Mouse (Mus musculus): ENCODE measurements at regions not wholly inside any gene's neighbourhood (a gene's known extent, or its start where the extent isn't known, plus 50 kb on each side); places are given as distances from the start of the nearest gene placed in this dataset.

DNA sequence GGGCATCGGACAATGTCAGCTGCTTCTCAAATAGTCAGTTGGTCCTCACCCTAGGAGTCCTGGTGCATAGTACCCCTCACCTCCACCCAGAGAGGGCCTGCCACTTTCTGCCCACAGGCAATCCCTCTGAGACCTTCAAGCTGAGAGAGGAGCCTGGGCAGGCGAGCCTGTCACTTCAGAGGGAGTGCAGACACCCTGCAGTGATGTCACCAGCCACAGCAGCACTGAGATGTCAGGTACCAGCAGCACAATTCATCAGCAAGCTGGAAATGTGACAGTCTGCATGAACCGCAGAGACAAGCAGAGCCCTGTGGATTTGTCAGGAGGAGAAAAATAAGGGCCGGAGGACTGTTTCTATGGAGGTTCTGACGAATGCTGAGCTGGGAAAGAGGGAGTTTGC is 324.3 kb downstream of the Qk start:
- DNase-seq (ENCODE audit: low read depth, low spot score), result no peak

DNA sequence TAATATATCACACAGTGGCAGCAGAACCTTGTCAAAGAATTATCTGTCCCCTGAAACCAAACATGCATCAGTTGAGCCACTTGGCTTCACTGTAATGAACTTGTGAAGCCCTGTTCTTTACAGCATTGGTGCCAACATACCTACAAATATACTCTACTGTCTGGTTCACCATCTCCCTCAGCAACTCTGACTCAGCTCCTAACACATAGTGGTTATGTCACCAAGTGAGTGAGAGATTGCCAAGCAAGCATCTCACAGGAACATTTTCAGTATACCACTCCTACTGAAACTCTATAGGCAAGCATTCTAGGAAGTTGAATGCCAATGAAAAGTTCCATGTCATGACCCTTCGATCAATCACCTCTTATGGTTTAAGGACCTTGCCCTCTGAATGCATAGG is 321.2 kb upstream of the Pabpc6 start:
- no peak for DNase-seq (ENCODE audit: low read depth, low spot score)

DNA sequence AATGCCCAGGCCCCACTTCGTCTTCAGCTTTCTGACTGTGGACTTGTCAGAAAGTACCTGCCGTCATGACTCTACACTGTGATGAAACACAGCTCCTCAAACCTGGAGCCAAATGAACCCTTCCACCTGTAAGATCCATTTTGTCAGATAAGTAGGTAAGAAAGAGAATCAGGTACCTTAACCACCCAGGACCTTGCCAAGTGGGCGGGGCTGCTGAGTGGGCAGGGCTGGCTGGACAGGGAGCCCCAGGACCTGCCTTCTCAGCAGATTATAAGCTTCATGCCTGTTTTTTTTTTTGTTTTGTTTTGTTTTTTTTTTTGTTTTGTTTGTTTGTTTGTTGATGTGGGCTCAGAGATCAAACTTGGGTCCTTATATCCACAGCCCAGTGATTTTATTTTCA is 311.8 kb upstream of the Pabpc6 start:
- DNase-seq (ENCODE audit: low read depth, low spot score), result no peak

DNA sequence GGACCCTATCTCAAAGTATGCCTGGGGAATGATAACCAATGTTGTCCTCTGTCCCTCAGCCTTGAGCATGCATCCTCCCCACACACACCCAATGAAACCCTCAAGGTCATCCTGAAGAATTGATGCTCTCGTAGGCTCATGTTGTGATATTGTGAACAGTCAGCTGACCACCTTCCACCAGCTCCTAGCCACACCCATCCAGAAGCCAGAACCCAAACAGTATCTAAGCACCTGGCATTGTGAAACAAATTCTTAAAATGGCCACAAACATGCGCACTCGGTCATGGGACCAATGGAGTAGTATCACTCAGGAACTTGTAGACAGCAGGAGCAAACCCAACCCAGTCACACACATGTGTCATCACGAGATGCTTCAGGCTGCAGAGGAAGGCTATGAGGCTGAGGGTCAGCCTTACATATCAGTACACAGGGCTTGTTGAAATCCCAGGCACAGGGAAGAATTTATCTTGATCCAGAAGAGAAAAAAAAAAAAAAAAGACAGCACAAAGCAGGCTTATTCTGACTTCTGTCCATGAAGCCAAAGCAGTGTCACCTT is 307.4 kb upstream of the Pabpc6 start:
- no peak for DNase-seq (ENCODE audit: low read depth, low spot score)

DNA sequence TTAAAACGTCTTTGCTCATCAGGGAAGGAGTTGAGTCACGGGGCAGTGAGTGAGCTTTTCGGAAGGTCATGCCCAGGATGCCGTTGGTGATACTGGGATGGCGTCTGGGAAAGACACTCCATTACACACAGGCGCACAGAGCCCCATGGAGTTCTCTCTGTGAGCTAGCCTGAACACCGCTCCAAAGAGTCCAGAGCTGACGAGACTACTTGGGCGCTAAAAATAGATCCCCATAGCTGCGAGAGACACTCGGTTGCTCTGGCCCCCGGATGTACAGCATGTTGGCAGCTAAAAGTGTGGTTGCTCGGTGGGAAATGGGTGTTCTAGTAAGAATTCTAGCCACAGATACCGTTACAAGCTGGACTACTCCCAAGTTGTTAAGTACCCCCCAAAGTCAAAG is 306.5 kb upstream of the Pabpc6 start:
- no peak for DNase-seq (ENCODE audit: low read depth, low spot score)

DNA sequence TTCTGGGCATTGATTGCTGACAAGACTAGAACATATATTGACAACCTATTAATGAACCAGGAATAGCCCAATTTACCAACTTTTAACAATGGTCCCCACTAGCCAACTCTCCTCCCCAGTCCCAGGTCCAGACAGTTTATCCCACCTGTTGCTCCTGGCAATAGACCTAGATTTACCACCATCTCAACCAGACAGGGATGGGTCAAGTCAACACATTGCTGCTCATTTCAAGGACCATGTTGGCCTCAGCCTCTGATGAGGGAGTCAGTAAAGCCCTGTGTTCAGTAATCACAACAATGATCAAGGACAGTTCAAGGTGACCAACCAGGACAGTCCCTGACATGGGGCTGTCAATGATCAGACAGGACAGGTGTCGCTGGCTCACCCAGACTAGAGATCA is 305.6 kb upstream of the Pabpc6 start:
- DNase-seq (ENCODE audit: low read depth, low spot score), result no peak

DNA sequence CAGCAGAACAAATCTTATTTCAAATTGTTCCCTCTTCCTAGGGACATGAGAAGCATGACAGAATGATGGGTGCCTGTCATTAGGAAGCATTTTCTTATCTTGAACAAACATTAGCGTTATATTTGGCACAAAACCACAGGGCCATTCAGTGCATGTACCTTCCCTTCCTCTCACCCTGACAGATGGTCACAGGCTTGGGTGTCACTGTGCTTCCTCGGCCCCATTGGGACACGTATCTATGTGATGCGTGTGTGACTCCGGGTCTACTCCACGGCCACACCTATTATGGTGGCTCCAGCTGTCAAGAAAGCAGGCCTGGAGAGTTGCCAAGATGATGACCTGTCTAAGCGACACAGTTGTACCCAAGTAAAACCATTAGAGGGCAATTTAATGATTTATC is 298.5 kb upstream of the Pabpc6 start:
- no peak for DNase-seq (ENCODE audit: low read depth, low spot score)

DNA sequence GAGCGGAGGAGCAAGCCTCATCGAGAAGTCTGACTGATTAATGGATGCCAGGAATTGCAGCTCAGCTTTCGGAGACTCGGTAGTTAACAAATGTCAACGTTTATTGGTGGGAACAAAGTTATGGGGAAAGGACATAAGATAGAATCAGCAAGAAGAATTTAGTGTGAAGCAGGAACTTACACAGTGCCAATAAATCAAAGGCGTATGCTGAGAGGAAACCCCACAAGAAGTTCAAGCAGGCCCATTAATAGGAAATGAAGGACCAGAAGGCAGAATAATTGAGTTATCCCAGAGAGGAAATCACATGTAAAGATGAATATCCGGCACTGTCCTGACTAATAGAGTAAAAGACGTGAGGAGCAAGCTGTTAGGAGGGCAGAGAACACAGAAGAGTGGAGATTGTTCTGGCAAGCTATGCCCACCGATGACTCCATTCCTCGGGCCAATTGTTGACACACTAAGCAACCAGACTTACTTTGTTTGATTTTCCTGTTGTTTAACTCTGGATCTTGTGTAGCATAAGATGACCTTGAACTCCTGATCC is 293.4 kb upstream of the Pabpc6 start:
- DNase-seq (ENCODE audit: low read depth, low spot score), result no peak

DNA sequence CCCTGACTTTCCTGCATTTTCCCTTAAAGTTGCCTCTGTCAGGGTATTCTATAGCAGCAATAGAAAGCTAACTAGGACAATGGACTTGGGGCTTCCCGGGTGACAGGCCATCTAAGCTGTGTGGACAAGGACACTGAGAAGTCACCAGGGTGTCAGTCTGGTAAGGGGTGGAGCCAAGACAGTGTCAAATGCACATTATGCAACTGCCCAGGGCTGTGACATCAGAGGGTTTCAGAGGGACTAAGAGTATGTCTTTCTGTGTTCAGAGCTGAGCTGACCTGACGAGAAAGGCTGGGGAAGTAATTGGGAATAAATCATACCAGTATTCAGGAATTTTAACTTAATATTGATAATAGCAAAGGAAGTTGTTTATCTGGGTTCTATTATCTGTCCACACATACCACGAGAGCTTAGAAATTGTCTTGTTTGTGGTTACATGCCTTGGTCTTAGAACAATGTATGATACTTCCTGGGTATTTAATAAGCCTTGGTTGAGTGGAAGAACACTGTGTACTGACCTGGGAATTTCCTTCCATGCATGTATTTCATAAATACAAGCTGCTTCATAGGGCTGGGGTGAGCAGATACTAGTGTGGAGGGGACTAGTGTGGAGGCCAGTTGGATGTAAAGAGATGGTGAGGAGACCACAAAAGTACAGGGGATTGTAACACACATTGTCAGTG is 279.6 kb upstream of the Pabpc6 start:
- no peak for DNase-seq (ENCODE audit: low read depth, low spot score)

DNA sequence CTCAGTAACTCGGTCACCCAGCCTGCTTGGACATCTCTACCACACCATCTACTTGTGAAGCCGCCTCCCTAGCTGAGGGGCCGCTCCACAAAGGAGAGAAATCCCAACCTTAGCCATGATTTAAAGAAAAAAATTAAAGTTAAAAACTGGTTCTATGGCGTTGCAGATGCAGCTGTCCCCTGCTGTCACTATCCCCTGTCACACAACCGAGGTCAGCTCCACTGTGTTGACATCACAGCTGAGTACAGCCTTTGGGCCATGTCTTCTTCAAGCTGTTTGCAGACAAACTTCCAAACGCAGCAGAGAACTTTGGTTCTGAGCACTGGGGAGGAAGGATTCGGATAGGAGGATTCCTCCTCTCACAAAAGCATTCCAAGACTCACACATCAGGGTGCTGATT is 278.1 kb upstream of the Pabpc6 start:
- DNase-seq (ENCODE audit: low read depth, low spot score), result no peak

DNA sequence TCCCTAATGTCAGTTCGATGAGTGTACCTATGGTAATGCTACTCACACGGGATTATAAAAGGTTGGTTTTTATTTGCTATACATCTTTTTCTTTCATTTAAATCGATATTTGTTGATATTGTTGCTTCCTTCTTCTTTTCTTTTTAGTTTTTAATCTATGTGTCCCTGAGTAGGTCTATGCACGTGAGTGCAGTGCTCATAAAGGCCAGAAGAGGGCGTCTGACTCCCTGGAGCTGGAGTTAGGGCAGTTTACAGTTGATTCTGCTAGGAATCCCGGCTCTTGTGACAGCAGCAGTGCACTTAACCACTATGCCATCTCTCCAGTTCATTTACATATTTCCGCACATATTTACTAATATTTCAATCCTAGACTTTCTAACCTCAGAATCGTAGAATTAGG is 275.0 kb upstream of the Pabpc6 start:
- DNase-seq (ENCODE audit: low read depth, low spot score), result no peak

DNA sequence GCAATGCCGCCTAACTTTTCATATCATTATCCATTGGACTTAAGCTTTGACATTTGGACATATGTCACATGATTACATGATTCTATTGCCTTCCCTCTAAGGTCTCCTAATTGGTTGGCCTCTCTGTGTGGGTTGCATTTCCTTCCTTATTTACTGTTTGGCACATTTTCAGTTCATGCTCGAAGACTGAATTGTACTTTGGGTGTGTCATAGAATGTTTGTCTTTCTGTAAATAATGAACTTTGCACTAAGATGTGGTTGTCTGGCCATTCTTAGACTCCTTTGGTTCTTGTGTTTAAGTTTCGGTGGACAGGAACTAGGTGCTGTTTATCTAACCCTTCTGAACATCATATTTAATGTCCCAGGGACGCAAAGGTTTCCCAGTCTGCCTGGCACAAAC is 272.7 kb upstream of the Pabpc6 start:
- no peak for DNase-seq (ENCODE audit: low read depth, low spot score)

DNA sequence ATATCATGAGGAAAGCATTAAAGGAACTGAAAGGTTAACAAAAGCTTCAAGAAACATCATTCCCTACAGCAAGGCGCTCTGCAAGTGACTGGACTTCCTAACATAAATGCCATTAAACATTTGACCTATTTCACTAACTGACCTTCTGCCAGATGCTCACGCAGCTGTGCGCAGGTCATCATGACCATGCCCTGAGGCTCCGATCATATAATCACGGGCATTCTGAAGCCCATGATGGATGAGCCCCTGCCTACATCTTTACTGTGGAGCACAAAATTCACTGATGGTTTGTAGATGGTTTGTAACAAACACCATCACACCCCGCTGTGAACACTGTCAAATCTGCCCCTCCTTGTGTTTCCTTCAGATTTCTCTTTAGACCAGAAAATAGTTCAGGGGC is 270.1 kb upstream of the Pabpc6 start:
- DNase-seq (ENCODE audit: low read depth, low spot score), result no peak

DNA sequence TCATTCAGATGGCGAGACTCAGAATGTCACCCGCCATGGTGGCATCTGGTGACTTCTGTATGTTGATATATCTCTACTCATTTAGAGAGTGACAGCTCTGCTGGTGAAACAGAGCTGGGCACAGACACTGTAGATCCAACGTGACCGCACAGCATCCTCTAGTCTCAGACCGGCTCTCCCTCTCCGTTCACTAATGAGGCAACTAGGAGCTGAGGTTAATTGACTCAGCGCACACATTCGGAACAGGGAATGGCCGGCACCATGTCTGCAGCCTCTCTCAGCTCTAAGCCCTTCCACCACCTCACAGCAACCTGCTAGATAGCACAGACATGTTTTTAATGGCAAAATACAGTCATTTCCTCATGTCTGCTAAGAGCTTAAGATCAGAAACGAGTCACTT is 268.9 kb upstream of the Pabpc6 start:
- no peak for DNase-seq (ENCODE audit: low read depth, low spot score)

DNA sequence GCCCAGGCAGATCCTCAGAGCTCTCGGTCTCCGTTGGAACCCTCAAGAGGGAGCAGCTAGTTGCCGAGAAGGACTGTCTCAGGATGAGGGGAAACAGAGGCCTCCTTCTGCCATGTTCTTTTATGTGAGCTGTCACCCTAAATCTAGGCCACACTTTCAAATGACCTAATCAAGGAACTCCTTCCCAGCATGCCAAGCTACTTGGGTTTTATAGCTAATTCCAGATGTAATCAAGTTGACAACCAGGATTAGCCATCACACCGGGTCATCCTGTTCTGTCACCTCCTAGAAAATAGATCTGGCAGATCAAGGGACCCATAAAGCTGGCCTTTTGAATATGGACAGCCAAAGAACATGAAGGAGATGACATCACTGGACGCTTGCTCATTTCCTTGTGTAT is 267.7 kb upstream of the Pabpc6 start:
- DNase-seq (ENCODE audit: low read depth, low spot score), result no peak

DNA sequence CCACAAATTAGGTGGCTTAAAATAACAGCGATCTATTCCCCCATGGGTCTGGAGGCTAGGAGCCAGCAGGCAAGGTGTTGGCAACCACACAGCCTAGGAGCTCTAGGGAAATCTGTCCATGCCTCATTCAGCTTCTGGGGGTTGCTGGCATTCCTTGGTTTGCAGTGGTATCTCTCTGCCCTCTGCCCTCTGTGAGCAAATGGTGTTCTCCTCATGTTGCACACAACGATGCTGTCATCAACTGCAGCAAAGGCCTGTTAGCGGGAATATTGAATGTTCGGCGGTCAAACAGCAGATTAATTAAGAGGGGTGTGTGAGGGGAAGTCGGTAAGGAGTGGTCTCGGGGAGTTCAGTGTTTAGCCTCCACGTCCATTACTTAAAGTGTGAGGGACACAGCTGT is 262.7 kb upstream of the Pabpc6 start:
- no peak for DNase-seq (ENCODE audit: low read depth, low spot score)

DNA sequence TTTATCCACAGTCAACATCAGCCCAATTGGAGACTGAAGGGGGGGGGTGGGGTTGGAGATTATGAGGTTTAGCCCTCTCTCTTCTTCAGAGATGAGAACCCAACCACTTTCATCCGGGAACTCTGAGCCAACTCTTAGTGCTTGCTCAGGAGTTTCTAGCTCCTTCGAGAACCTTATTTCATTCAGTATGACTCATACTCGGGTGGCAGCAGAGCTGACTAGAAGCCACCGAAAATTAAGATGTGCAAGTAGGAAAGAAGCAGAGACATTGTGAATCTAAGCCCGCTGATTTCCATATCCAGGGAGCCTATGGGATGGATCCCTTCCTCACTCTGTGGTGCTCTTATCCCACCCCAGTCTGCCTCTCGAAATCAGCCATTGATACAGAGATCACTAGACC is 262.0 kb upstream of the Pabpc6 start:
- no peak for DNase-seq (ENCODE audit: low read depth, low spot score)

DNA sequence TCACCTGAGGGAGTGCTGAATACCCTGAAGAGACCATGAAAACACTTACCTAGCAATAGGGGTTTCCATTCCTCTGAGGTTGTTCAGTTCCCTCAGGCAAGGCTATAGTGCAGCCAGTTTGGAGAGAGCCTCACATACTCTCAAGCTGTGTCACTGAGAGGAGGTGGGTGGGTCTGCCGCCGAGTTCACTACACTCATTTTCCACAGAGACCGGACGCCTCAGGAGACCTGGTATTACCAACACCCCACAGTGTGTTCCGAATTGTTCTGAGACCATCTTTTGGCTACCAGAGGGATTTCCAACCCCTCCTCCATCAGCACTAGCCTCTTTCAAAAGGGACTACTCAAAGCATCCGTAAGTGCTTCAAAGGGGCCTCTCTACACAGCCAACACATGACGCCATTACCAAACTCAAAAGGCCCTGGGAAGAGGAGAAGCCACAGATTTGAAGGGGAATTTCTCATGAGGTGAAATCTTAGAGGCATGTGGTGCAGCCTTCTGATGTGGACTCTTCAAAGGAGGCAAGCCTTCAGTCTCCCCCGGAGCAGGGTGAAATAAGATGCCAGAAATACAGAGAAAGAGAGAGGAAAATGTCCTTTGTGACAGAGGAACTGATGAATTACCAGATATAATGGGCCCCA is 260.1 kb upstream of the Pabpc6 start:
- no peak for DNase-seq (ENCODE audit: low read depth, low spot score)

DNA sequence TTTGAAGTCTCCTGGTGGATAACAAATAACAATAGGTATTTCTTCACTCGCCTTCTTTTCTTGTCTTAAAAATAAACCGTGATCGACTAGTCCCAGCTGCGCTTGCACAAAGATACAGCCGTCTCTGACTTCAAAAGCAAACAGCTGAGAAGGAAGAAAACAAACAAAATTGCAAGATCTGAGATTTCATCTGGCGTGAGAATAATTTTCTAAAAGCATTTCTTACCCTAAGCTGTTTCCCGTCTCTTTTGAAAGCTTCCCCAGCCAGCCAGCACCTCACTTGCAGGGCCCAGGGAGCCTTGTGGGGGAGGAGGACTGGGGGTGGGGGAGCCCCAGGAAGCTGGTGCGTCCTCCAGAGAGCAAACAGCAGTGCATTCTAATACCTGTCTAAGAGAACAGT is 258.2 kb upstream of the Pabpc6 start:
- no peak for DNase-seq (ENCODE audit: low read depth, low spot score)

DNA sequence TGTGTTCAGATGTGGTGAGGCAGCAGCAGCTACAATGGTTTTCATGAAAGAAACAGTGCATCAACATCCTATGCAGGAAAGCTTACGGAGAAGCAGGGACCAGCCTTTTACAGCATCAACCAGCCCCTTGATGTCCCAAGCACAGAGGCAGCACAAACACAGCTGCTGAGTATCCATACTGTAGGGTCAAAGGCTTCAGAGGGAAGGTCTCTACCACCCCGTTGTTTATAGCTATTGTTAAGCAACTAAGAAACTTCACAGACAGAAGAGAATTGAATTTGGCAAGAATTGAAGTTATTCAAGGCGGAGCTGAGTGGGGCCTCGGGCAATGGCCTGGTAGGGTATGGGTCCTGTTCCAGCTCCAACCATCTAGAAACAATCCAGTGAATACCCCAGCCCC is 256.8 kb upstream of the Pabpc6 start:
- DNase-seq (ENCODE audit: low read depth, low spot score), result no peak

DNA sequence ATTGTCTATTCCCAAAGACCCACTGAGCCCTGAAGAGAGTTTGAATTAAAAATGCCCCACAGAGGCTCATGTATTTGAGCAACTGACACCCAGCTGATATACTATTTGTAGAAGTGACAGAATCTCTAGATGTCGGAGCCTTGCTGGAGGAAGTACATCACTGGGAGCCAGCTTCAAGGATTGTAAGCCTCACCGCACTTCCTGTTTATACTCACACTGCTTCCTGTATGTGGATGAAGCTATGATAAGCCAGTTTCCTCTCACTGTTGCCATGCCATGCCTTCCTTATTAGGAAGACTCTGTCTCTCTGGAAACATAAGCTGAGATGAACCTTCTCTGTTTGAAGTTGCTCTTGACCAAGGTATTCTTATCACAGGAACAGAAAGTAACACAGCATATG is 251.8 kb upstream of the Pabpc6 start:
- DNase-seq (ENCODE audit: low read depth, low spot score), result no peak

DNA sequence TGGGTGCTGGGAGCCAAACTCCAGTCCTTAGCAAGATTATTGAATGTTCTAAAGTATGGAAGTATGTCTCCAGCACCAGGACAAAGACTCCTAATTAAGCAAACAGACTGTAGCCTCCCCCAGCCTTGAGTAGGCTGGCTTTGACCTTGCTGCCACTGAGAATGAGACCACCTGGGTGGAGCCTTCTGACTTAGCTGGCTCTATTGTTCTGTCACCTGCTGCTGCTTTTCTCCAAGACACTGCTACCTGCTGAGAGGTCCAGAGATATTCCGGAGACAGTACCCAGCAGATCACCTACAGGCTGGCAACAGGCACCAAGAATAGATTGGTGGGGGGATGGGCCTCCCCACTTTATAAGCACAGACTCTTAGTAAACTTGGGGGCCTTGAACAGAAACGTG is 247.5 kb upstream of the Pabpc6 start:
- no peak for DNase-seq (ENCODE audit: low read depth, low spot score)

DNA sequence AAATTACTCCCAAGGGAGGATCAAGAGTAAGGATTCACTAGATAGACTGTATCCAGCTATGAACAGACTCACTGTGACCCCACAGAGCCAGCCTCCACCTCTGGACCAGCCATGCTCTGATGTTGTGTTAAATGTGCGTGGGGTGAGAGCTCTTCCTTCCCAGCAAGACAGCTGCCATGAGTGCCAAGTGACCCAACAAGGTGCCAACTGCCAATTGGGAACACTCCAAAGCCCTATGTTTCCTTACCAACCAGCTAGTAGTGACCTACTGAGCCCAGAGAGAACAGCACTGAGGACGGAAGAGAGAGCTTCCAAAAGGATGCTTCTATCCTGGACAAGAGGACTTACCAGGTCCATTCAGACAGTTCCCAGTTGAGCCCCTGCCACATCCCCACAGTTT is 241.3 kb upstream of the Pabpc6 start:
- DNase-seq (ENCODE audit: low read depth, low spot score), result no peak

All from retina, postnatal 7 days (tissue).